Mouse (Mus musculus) MEL (cell line): ENCODE results near the gene Catspere2.

ENCODE experiments used
- CTCF ChIP-seq, 3 experiments: IDR thresholded peaks in 2 of 3; conservative IDR thresholded peaks in 1 of 3; 2 replicates each; pipeline ENCODE4 v1.5.1; 2011 to 2012; ENCODE audit warnings: low read length in 3 of 3, low read depth in 2 of 3, mild to moderate bottlenecking in 2 of 3, improper control_type of control experiment in 1 of 3, inconsistent platforms in 1 of 3, mixed read lengths in 1 of 3, moderate library complexity in 1 of 3; ENCODE audit not compliant: control insufficient read depth in 1 of 3, insufficient read depth in 1 of 3, poor library complexity in 1 of 3, severe bottlenecking in 1 of 3
- MAZ ChIP-seq: IDR thresholded peaks from 2 replicates; pipeline ENCODE4 v1.6.1; 2012; ENCODE audit warnings: low read depth, mild to moderate bottlenecking, inconsistent platforms, low read length, improper control_type of control experiment
- MEF2A ChIP-seq: IDR thresholded peaks from 2 replicates; pipeline ENCODE4 v1.6.1; 2014; ENCODE audit warnings: low read depth, mild to moderate bottlenecking, inconsistent platforms, low read length, improper control_type of control experiment; ENCODE audit not compliant: poor library complexity, insufficient replicate concordance, severe bottlenecking; ENCODE audit errors: extremely low read depth
- MXI1 ChIP-seq: IDR thresholded peaks from 2 replicates; pipeline ENCODE4 v1.6.1; 2011; ENCODE audit warnings: mild to moderate bottlenecking, low read depth, low read length, improper control_type of control experiment
- NRF1 ChIP-seq: IDR thresholded peaks from 2 replicates; pipeline ENCODE4 v1.6.1; 2014; ENCODE audit warnings: low read depth, mild to moderate bottlenecking, inconsistent platforms, low read length, improper control_type of control experiment, moderate library complexity; ENCODE audit not compliant: poor library complexity, insufficient read depth, severe bottlenecking
- POLR2A ChIP-seq, 2 experiments: IDR thresholded peaks; 2 replicates each; pipeline ENCODE4 v1.6.1; 2011 to 2012; ENCODE audit warnings: low read length in 2 of 2, mild to moderate bottlenecking in 2 of 2, control low read depth in 1 of 2, improper control_type of control experiment in 1 of 2, low read depth in 1 of 2, moderate library complexity in 1 of 2; ENCODE audit not compliant: control insufficient read depth in 1 of 2, insufficient read depth in 1 of 2, poor library complexity in 1 of 2
- TAL1 ChIP-seq: IDR thresholded peaks from 2 replicates; pipeline ENCODE4 v1.6.1; 2012; ENCODE audit warnings: mild to moderate bottlenecking, inconsistent platforms, low read length, moderate library complexity, mixed read lengths
- USF2 ChIP-seq, 2 experiments: IDR thresholded peaks; 2 replicates each; pipeline ENCODE4 v1.6.1; 2011 to 2012; ENCODE audit warnings: improper control_type of control experiment in 2 of 2, low read length in 2 of 2, borderline replicate concordance in 1 of 2, inconsistent platforms in 1 of 2, low read depth in 1 of 2, mild to moderate bottlenecking in 1 of 2; ENCODE audit not compliant: insufficient read depth in 1 of 2
- ZC3H11A ChIP-seq: IDR thresholded peaks from 2 replicates; pipeline ENCODE4 v1.6.1; 2012; ENCODE audit warnings: low read depth, mild to moderate bottlenecking, inconsistent platforms, low read length, improper control_type of control experiment

DNA sequence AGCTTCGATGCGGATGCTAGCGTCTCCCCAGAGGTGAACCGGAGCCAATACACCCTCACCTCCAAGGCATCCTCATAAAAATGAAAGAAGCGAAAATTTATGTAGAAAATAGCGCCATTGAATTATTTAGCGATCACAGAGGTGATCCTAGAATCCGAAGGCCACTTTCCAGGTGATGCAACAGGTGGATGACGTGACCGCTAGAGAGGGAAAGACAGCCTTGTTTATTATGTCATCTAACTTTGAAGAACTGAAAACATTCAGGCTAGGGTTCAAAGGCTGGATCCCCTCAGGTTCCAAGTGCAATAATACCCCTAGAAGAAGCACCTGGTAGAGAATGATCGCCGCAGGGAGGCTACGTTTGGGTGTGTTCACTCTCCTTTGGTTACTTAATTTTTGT is 205.2 kb downstream of the Catspere2 start:
- TF ChIP-seq CTCF (IDR thresholded peaks at IDR 0.05 in 2 of 3, conservative IDR thresholded peaks at IDR 0.05 in 1 of 3; ENCODE audit: control insufficient read depth in 1 of 3, insufficient read depth in 1 of 3, low read depth in 2 of 3, low read length in 3 of 3, poor library complexity in 1 of 3, severe bottlenecking in 1 of 3) (no peak), POLR2A (IDR thresholded peaks at IDR 0.05; ENCODE audit: control insufficient read depth in 1 of 2, insufficient read depth in 1 of 2, low read depth in 1 of 2, low read length in 2 of 2, poor library complexity in 1 of 2) (no peak), ZC3H11A (no peak), MXI1 (no peak), NRF1 (no peak), MEF2A (no peak), TAL1 (no peak), MAZ (no peak), USF2 (IDR thresholded peaks at IDR 0.05; ENCODE audit: borderline replicate concordance in 1 of 2, insufficient read depth in 1 of 2, low read depth in 1 of 2, low read length in 2 of 2) (no peak)
